Mouse (Mus musculus): ENCODE results near the gene Fcamr. TPM values are rescaled to one million over a fixed set of nuclear protein-coding genes. Genes with fewer than 3 reads are reported as not detected.

Gene Fcamr
- polyA plus RNA-seq (2015; fragmentation: Nextera tagmentation; extraction: Ambion mirVana) = 0.18 and 0.21 TPM in 2 replicates

GRCm38 (mm10) chr1:130800602-130801001 is at the start of gene Fcamr:
Fcamr (plus strand) TSS chr1:130800902.
- Histone ChIP-seq H3K4me3 (replicated peaks) (no peak within 1 kb of the TSS), H3K9ac (no peak within 1 kb of the TSS), H3K36me3 (no peaks in the 10 kb centered on the region), H3K9me3 (no peaks in the 10 kb centered on the region), H3K27me3 (replicated peaks) (no peaks in the 10 kb centered on the region), H3K4me1 (replicated peaks) (peaks cover 3% of the 10 kb centered on the region; the same call in 1 of the 2 replicates), H3K27ac (no peak within 1 kb of the TSS), H3K4me2 (replicated peaks) (no peak within 1 kb of the TSS)
- 86% methylated on average over 8 of the region's 8 CpGs for WGBS
- ATAC-seq = no peak

GRCm38 (mm10) chr1:130759689-130760088 is 41.0 kb upstream of the Fcamr start:
- no peaks in the 10 kb centered on the region for H3K36me3 ChIP-seq
- H3K4me2 ChIP-seq (replicated peaks) = no peak overlapping the region
- H3K9ac ChIP-seq = no peak overlapping the region
- no peak overlapping the region for H3K4me3 ChIP-seq (replicated peaks)
- WGBS = 47% methylated on average over 9 of the region's 9 CpGs
- no peak overlapping the region for H3K27ac ChIP-seq
- no peaks in the 10 kb centered on the region for H3K27me3 ChIP-seq (replicated peaks)
- 0 out of 2 replicates have a peak, but pooled peaks cover 3% of the 10 kb centered on the region for H3K4me1 ChIP-seq (replicated peaks)
- no peak for ATAC-seq
- H3K9me3 ChIP-seq = no peaks in the 10 kb centered on the region

- Histone ChIP-seq H3K9me3 (no peaks in the 10 kb centered on the region), H3K4me1 (replicated peaks) (0 out of 2 replicates have a peak, but pooled peaks cover 3% of the 10 kb centered on the region), H3K4me3 (replicated peaks) (no peak overlapping the region), H3K27ac (no peak overlapping the region), H3K36me3 (no peaks in the 10 kb centered on the region), H3K4me2 (replicated peaks) (no peak overlapping the region), H3K27me3 (replicated peaks) (no peaks in the 10 kb centered on the region), H3K9ac (no peak overlapping the region)
- 59% methylated on average over 1 of the region's 1 CpGs for WGBS
- ATAC-seq = no peak
These were observed 39.1 kb upstream of the Fcamr start for GRCm38 (mm10) chr1:130761597-130761996.

GRCm38 (mm10) chr1:130762045-130762760 is 38.5 kb upstream of the Fcamr start:
- Histone ChIP-seq H3K36me3 (no peaks in the 10 kb centered on the region), H3K4me1 (replicated peaks) (0 out of 2 replicates have a peak, but pooled peaks cover 3% of the 10 kb centered on the region), H3K9ac (no peak overlapping the region), H3K4me3 (replicated peaks) (no peak overlapping the region), H3K4me2 (replicated peaks) (no peak overlapping the region), H3K27me3 (replicated peaks) (no peaks in the 10 kb centered on the region), H3K27ac (no peak overlapping the region), H3K9me3 (no peaks in the 10 kb centered on the region)
- WGBS = 61% methylated on average over 3 of the region's 3 CpGs
- ATAC-seq = no peak

GRCm38 (mm10) chr1:130764027-130764461 is 36.7 kb upstream of the Fcamr start:
- Histone ChIP-seq H3K27me3 (replicated peaks) (no peaks in the 10 kb centered on the region), H3K27ac (peak overlapping the region; percentile 49; the same call in 1 of the 2 replicates), H3K4me1 (replicated peaks) (0 out of 2 replicates have a peak, but pooled peaks cover 3% of the 10 kb centered on the region), H3K9ac (no peak overlapping the region), H3K4me3 (replicated peaks) (no peak overlapping the region), H3K36me3 (no peaks in the 10 kb centered on the region), H3K4me2 (replicated peaks) (peak overlapping the region; percentile 41), H3K9me3 (no peaks in the 10 kb centered on the region)
- WGBS = 54% methylated on average over 12 of the region's 12 CpGs
- peak; percentile 91 for ATAC-seq

- no peak overlapping the region for H3K9ac ChIP-seq
- no peak overlapping the region for H3K27ac ChIP-seq
- no peak overlapping the region for H3K4me3 ChIP-seq (replicated peaks)
- no peak overlapping the region for H3K4me2 ChIP-seq (replicated peaks)
- H3K9me3 ChIP-seq = no peaks in the 10 kb centered on the region
- H3K4me1 ChIP-seq (replicated peaks) = 0 out of 2 replicates have a peak, but pooled peaks cover 3% of the 10 kb centered on the region
- no peaks in the 10 kb centered on the region for H3K27me3 ChIP-seq (replicated peaks)
- no peaks in the 10 kb centered on the region for H3K36me3 ChIP-seq
- no peak for ATAC-seq
- WGBS = 84% methylated on average over 5 of the region's 5 CpGs
These were observed 33.6 kb upstream of the Fcamr start for GRCm38 (mm10) chr1:130767066-130767465.

GRCm38 (mm10) chr1:130769925-130770324 is 30.8 kb upstream of the Fcamr start:
- no peak for ATAC-seq
- no peak overlapping the region for H3K27ac ChIP-seq

GRCm38 (mm10) chr1:130770487-130770886 is 30.2 kb upstream of the Fcamr start:
- 69% methylated on average over 4 of the region's 4 CpGs for WGBS
- Histone ChIP-seq H3K9me3 (no peaks in the 10 kb centered on the region), H3K9ac (no peak overlapping the region), H3K36me3 (no peaks in the 10 kb centered on the region), H3K4me3 (replicated peaks) (no peak overlapping the region), H3K4me1 (replicated peaks) (no peaks in the 10 kb centered on the region), H3K27ac (no peak overlapping the region), H3K4me2 (replicated peaks) (no peak overlapping the region), H3K27me3 (replicated peaks) (no peaks in the 10 kb centered on the region)
- ATAC-seq = peak; percentile 81

More at GRCm38 (mm10) chr1:130769925-130770324, 30.8 kb upstream of the Fcamr start:
- Histone ChIP-seq H3K4me2 (replicated peaks) (no peak overlapping the region), H3K9ac (no peak overlapping the region), H3K9me3 (no peaks in the 10 kb centered on the region), H3K27me3 (replicated peaks) (no peaks in the 10 kb centered on the region), H3K4me1 (replicated peaks) (no peaks in the 10 kb centered on the region), H3K4me3 (replicated peaks) (no peak overlapping the region), H3K36me3 (no peaks in the 10 kb centered on the region)
- 89% methylated on average over 2 of the region's 2 CpGs for WGBS

GRCm38 (mm10) chr1:130770981-130771494 is 29.7 kb upstream of the Fcamr start:
- ATAC-seq = no peak
- no peaks in the 10 kb centered on the region for H3K9me3 ChIP-seq
- H3K9ac ChIP-seq = no peak overlapping the region
- H3K4me3 ChIP-seq (replicated peaks) = no peak overlapping the region
- 71% methylated on average over 3 of the region's 3 CpGs for WGBS
- H3K4me1 ChIP-seq (replicated peaks) = no peaks in the 10 kb centered on the region
- no peaks in the 10 kb centered on the region for H3K36me3 ChIP-seq
- H3K4me2 ChIP-seq (replicated peaks) = no peak overlapping the region
- H3K27me3 ChIP-seq (replicated peaks) = no peaks in the 10 kb centered on the region
- H3K27ac ChIP-seq = no peak overlapping the region

GRCm38 (mm10) chr1:130775234-130775633 is 25.5 kb upstream of the Fcamr start:
- H3K9ac ChIP-seq = no peak overlapping the region
- no peak overlapping the region for H3K4me3 ChIP-seq (replicated peaks)
- no peak overlapping the region for H3K27ac ChIP-seq
- 78% methylated on average over 2 of the region's 2 CpGs for WGBS
- H3K4me1 ChIP-seq (replicated peaks) = no peaks in the 10 kb centered on the region
- no peaks in the 10 kb centered on the region for H3K27me3 ChIP-seq (replicated peaks)
- no peaks in the 10 kb centered on the region for H3K9me3 ChIP-seq
- H3K36me3 ChIP-seq = no peaks in the 10 kb centered on the region
- no peak overlapping the region for H3K4me2 ChIP-seq (replicated peaks)
- ATAC-seq = no peak

- no peak overlapping the region for H3K9ac ChIP-seq
- no peak overlapping the region for H3K4me2 ChIP-seq (replicated peaks)
- no peaks in the 10 kb centered on the region for H3K27me3 ChIP-seq (replicated peaks)
- ATAC-seq = no peak
- H3K4me3 ChIP-seq (replicated peaks) = no peak overlapping the region
- H3K36me3 ChIP-seq = no peaks in the 10 kb centered on the region
- H3K9me3 ChIP-seq = no peaks in the 10 kb centered on the region
- 73% methylated on average over 7 of the region's 7 CpGs for WGBS
- H3K27ac ChIP-seq = no peak overlapping the region
- no peaks in the 10 kb centered on the region for H3K4me1 ChIP-seq (replicated peaks)
These were observed 24.9 kb upstream of the Fcamr start for GRCm38 (mm10) chr1:130775691-130776331.

GRCm38 (mm10) chr1:130776645-130777044 is 24.1 kb upstream of the Fcamr start:
- ATAC-seq = no peak; the same call in 1 of the 2 replicates
- H3K4me2 ChIP-seq (replicated peaks) = no peak overlapping the region
- no peaks in the 10 kb centered on the region for H3K9me3 ChIP-seq
- no peak overlapping the region for H3K4me3 ChIP-seq (replicated peaks)
- no peak overlapping the region for H3K27ac ChIP-seq
- no peak overlapping the region for H3K9ac ChIP-seq
- no peaks in the 10 kb centered on the region for H3K4me1 ChIP-seq (replicated peaks)
- no peaks in the 10 kb centered on the region for H3K27me3 ChIP-seq (replicated peaks)
- H3K36me3 ChIP-seq = no peaks in the 10 kb centered on the region
- WGBS = 79% methylated on average over 1 of the region's 1 CpGs

Data from intestine, embryonic 15.5 days (tissue).